Mouse (Mus musculus) limb, embryonic 14.5 days (tissue): ENCODE data around the gene Zfp36l1. TPM values are rescaled to one million over a fixed set of nuclear protein-coding genes. Genes with fewer than 3 reads are reported as not detected.

Source experiments
- ATAC-seq: fragments of 200-750 bp; cut with Nextera tagmentation; 2 replicates; pipeline ENCODE4 v1.8.0; 2017; ENCODE audit warnings: low read depth, moderate number of reproducible peaks, moderate TSS enrichment; ENCODE audit not compliant: low FRiP score
- DNase-seq: peaks from one replicate; pipeline ENCODE4 v3.0.0-alpha.2; 2015; ENCODE audit warnings: low spot score
- H3K27ac ChIP-seq: fragments of 300-500 bp; sonication (generic); replicated peaks from 2 replicates; pipeline ENCODE4 v1.5.1; 2014; ENCODE audit warnings: low read depth, mild to moderate bottlenecking, low read length, moderate library complexity, mixed read lengths
- H3K27me3 ChIP-seq: fragments of 300-500 bp; sonication (generic); 2 replicates; pipeline ENCODE4 v1.6.1; 2014; ENCODE audit warnings: low read length, mixed read lengths; ENCODE audit not compliant: control insufficient read depth, insufficient read depth
- H3K36me3 ChIP-seq: fragments of 300-500 bp; sonication (generic); 2 replicates; pipeline ENCODE4 v1.6.1; 2014; ENCODE audit warnings: mild to moderate bottlenecking, low read length, moderate library complexity, mixed read lengths; ENCODE audit not compliant: control insufficient read depth, insufficient read depth
- H3K4me1 ChIP-seq: fragments of 300-500 bp; sonication (generic); 2 replicates; pipeline ENCODE4 v1.6.1; 2014; ENCODE audit warnings: antibody characterized with exemption, low read length, mixed read lengths; ENCODE audit not compliant: control insufficient read depth, insufficient read depth
- H3K4me2 ChIP-seq: fragments of 300-500 bp; sonication (generic); replicated peaks from 2 replicates; pipeline ENCODE4 v1.6.1; 2014; ENCODE audit warnings: low read depth, mild to moderate bottlenecking, low read length, moderate library complexity; ENCODE audit not compliant: severe bottlenecking
- H3K4me3 ChIP-seq: fragments of 300-500 bp; sonication (generic); replicated peaks from 2 replicates; pipeline ENCODE4 v1.5.1; 2014; ENCODE audit warnings: low read length
- H3K9ac ChIP-seq: fragments of 300-500 bp; sonication (generic); 2 replicates; pipeline ENCODE4 v1.6.1; 2014; ENCODE audit warnings: mild to moderate bottlenecking, low read depth, low read length, moderate library complexity; ENCODE audit not compliant: severe bottlenecking
- H3K9me3 ChIP-seq: fragments of 300-500 bp; sonication (generic); 2 replicates; pipeline ENCODE4 v1.6.1; 2016; ENCODE audit warnings: low read length; ENCODE audit not compliant: control insufficient read depth
- POLR2A ChIP-seq: fragments of 200-500 bp; IDR thresholded peaks from 2 replicates; pipeline ENCODE4 v1.8.0; 2012; ENCODE audit warnings: inconsistent platforms, mild to moderate bottlenecking, moderate library complexity, borderline replicate concordance; ENCODE audit not compliant: insufficient read depth, insufficient read length; ENCODE audit errors: extremely low read depth
- WGBS: fragments of 180-500 bp; shearing (Covaris S2); extraction: QIAGEN DNeasy Blood & Tissue Kit; methylation state at CpG from one replicate; pipeline ENCODE4 v1.1.7; 2014; 5-methylcytosine and 5-hydroxymethylcytosine counted together
- polyA plus RNA-seq, 2 experiments: library from polyadenylated mRNA; depleted of rRNA in 1 of 2; stranded (reverse) in 1 of 2; unstranded in 1 of 2; fragments of >200 nt; fragmentation: Nextera tagmentation in 1 of 2; extraction: Ambion mirVana in 1 of 2; gene quantifications; 2 replicates each; pipeline versions ENCODE4 v1.2.1 to v1.2.3; 2012 to 2014

Gene Zfp36l1
- polyA plus RNA-seq, 2 experiments: 195 to 245 TPM

GRCm38 (mm10) chr12:80070534-80071287 lies 42.1 kb downstream of the Zfp36l1 start:
- Histone ChIP-seq H3K9me3 (no peaks in the 10 kb centered on the region), H3K9ac (no peak overlapping the region), H3K27ac (no peak overlapping the region), H3K4me3 (no peak overlapping the region), H3K4me2 (no peak overlapping the region), H3K4me1 (no peaks in the 10 kb centered on the region), H3K27me3 (no peaks in the 10 kb centered on the region), H3K36me3 (no peaks in the 10 kb centered on the region)
- ATAC-seq (no peak), DNase-seq (no peak)
- no peak for TF ChIP-seq POLR2A
- WGBS: 37% methylated on average over 8 of the region's 8 CpGs

DNA sequence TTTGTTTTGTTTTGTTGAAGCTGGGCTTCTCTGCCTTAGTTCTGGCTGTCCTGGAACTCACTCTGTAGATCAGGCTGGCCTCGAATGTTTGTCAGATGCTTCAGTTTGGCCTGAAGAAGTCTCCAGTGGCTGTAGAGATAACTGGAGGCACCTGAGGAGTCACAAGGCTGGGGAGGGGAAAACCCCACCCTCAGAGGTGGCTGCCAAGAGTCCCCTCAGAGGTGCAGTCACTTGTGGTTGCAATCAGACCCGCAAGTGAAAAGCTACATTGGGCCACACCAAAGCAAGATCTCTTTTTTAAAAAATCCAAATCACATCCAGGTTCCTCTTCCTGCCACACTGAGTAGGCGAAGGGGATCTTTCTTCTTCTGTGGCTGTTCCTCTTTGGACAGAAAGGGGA lies 43.8 kb downstream of the Zfp36l1 start:
- H3K4me2 ChIP-seq: no peak overlapping the region
- H3K27ac ChIP-seq: no peak overlapping the region
- H3K36me3 ChIP-seq: no peaks in the 10 kb centered on the region
- WGBS: 81% methylated on average over 3 of the region's 3 CpGs
- H3K9ac ChIP-seq: no peak overlapping the region
- no peaks in the 10 kb centered on the region for H3K27me3 ChIP-seq
- ATAC-seq (no peak), DNase-seq (no peak)
- H3K4me1 ChIP-seq: peaks cover 3% of the 10 kb centered on the region; the same call in 1 of the 2 replicates
- TF ChIP-seq POLR2A: no peak
- H3K9me3 ChIP-seq: no peaks in the 10 kb centered on the region
- H3K4me3 ChIP-seq: no peak overlapping the region

GRCm38 (mm10) chr12:80068016-80068415 lies 44.8 kb downstream of the Zfp36l1 start:
- Histone ChIP-seq H3K9me3 (no peaks in the 10 kb centered on the region), H3K9ac (no peak overlapping the region), H3K4me3 (no peak overlapping the region), H3K27ac (no peak overlapping the region), H3K27me3 (no peaks in the 10 kb centered on the region), H3K4me1 (peaks cover 14% of the 10 kb centered on the region), H3K36me3 (no peaks in the 10 kb centered on the region), H3K4me2 (no peak overlapping the region)
- no peak for DNase-seq
- ATAC-seq: no peak
- 80% methylated on average over 7 of the region's 7 CpGs for WGBS
- TF ChIP-seq POLR2A: no peak

GRCm38 (mm10) chr12:80065049-80065448 lies 47.8 kb downstream of the Zfp36l1 start:
- WGBS: 62% methylated on average over 8 of the region's 8 CpGs
- DNase-seq: no peak
- no peak overlapping the region for H3K27ac ChIP-seq

DNA sequence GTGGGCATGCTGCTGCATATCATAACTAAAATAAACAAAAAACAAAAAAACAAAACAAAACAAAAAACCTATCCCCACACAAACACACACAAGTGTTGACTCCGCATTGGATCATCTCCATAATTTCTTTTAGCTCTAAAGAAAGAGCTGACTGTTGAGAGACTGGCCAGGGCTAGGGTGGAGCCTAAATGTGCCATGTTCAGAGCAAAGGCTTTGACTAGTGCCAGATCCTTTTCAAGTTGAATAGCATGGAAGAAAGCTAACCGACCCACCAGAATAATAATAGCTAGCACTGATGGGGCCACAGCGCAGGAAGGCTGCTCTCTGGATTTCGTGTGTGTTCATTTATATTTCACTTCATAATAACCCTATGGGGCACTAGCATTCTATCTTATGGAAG lies 48.5 kb downstream of the Zfp36l1 start:
- TF ChIP-seq POLR2A: no peak
- DNase-seq: no peak
- Histone ChIP-seq H3K4me3 (no peak overlapping the region), H3K27me3 (no peaks in the 10 kb centered on the region), H3K4me1 (peaks cover 40% of the 10 kb centered on the region), H3K27ac (peak overlapping the region; percentile 41; the same call in 1 of the 2 replicates), H3K4me2 (no peak overlapping the region), H3K9me3 (no peaks in the 10 kb centered on the region), H3K36me3 (no peaks in the 10 kb centered on the region), H3K9ac (no peak overlapping the region)
- WGBS: 77% methylated on average over 4 of the region's 4 CpGs
- no peak for ATAC-seq

More at GRCm38 (mm10) chr12:80065049-80065448, 47.8 kb downstream of the Zfp36l1 start:
- no peak for TF ChIP-seq POLR2A
- Histone ChIP-seq H3K27me3 (no peaks in the 10 kb centered on the region), H3K9ac (no peak overlapping the region), H3K4me2 (no peak overlapping the region), H3K4me1 (peaks cover 34% of the 10 kb centered on the region), H3K4me3 (no peak overlapping the region), H3K36me3 (no peaks in the 10 kb centered on the region), H3K9me3 (no peaks in the 10 kb centered on the region)
- no peak for ATAC-seq
